Mouse (Mus musculus): ENCODE results near the gene Cfp.

The Cfp gene

GRCm38 (mm10) chrX:20931364-20931763, at the start of gene Cfp:
Cfp (minus strand) TSS chrX:20931555.
- no peak for DNase-seq

GRCm38 (mm10) chrX:20980901-20981300, 49.5 kb upstream of the Cfp start:
- no peak for DNase-seq

- DNase-seq = peak; percentile 94
Observed at GRCm38 (mm10) chrX:20961477-20962378, 30.4 kb upstream of the Cfp start, which contains the start of gene Uxt. Uxt (minus strand) TSS chrX:20962017.

GRCm38 (mm10) chrX:20950191-20950880, 19.0 kb upstream of the Cfp start, which contains the start of gene Elk1:
Elk1 (minus strand) TSS chrX:20950608.
- peak; percentile 93 for DNase-seq

- peak; percentile 57 for DNase-seq
Observed at GRCm38 (mm10) chrX:20946055-20946454, 14.7 kb upstream of the Cfp start.

- DNase-seq = no peak
Observed at GRCm38 (mm10) chrX:20931963-20932362, 608 bp upstream of the Cfp start.

GRCm38 (mm10) chrX:20929859-20930258, 1.5 kb downstream of the Cfp start:
- DNase-seq = no peak

GRCm38 (mm10) chrX:20924976-20925375, 6.4 kb downstream of the Cfp start:
- DNase-seq = no peak

GRCm38 (mm10) chrX:20923506-20923905, 7.8 kb downstream of the Cfp start:
- DNase-seq = no peak

- no peak for DNase-seq
Observed at GRCm38 (mm10) chrX:20921366-20921765, 10.0 kb downstream of the Cfp start.

- peak; percentile 87 for DNase-seq
Observed at GRCm38 (mm10) chrX:20920844-20921364, 10.5 kb downstream of the Cfp start, which contains the start of gene Syn1. Syn1 (minus strand) TSS chrX:20921004.

GRCm38 (mm10) chrX:20920249-20920843, 11.0 kb downstream of the Cfp start:
- no peak for DNase-seq

GRCm38 (mm10) chrX:20915075-20915474, 16.3 kb downstream of the Cfp start:
- DNase-seq = no peak

GRCm38 (mm10) chrX:20913726-20914125, 17.6 kb downstream of the Cfp start:
- DNase-seq = no peak

- no peak for DNase-seq
Observed at GRCm38 (mm10) chrX:20910074-20910473, 21.3 kb downstream of the Cfp start.

All from lung, postnatal 10 days (tissue).